Mouse (Mus musculus): ENCODE measurements around the gene Spindoc. TPM values are rescaled to one million over a fixed set of nuclear protein-coding genes. Genes with fewer than 3 reads are reported as not detected.

Spindoc gene
- total and polyA plus RNA-seq, 2 experiments from 2014 or later = 19.0 to 37.1 TPM

GRCm38 (mm10) chr19:7339026-7339425 lies 43.8 kb downstream of the Spindoc start:
- Histone ChIP-seq H3K27me3 (ENCODE audit: insufficient read depth, low read length) (no peaks in the 10 kb centered on the region), H3K9me3 (ENCODE audit: low read length) (no peaks in the 10 kb centered on the region), H3K4me1 (ENCODE audit: insufficient read depth, low read length) (peaks cover 26% of the 10 kb centered on the region), H3K27ac (no peak overlapping the region), H3K4me2 (ENCODE audit: low read depth, low read length) (peak overlapping the region; percentile 97), H3K9ac (replicated peaks; ENCODE audit: low read length) (peak overlapping the region; percentile 98; the same call in 1 of the 2 replicates), H3K36me3 (ENCODE audit: insufficient read depth, low read length) (no peaks in the 10 kb centered on the region), H3K4me3 (ENCODE audit: low read length) (peak overlapping the region; percentile 96; the same call in 1 of the 2 replicates)
- ATAC-seq = no peak
- WGBS = 47% methylated on average over 5 of the region's 5 CpGs
- TF ChIP-seq CTCF (IDR thresholded peaks at IDR 0.05; ENCODE audit: low read depth) = no peak
- peak; percentile 23 for DNase-seq (ENCODE audit: low spot score)

DNA sequence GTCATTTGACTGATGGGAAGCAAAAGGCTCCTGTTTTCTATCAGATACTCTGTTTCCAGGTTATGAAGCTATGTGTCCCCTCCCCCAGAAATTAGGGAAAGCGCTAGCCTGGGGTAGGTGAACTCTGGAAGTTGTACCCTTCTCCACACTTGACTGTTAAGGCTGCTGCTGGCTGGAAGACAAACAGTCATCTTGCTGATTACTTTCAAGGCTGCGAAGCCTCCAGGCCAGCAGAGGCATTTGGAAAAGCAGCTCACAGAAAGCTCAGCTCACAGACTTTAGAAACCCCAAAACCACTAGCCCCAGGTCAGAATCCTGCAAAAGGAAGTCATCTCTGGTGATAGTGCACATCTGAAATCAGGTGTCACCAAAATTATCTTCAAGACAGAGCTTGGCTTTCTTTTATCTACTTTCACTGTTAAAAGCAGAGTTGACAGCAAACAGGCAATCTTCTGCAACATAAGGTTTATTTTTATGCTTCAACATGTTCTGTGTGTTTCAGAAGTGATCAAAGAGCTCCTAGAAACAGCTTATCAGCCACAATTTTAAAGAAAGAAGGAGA lies 44.9 kb downstream of the Spindoc start:
- H3K4me2 ChIP-seq (ENCODE audit: low read depth, low read length) = no peak overlapping the region
- H3K4me1 ChIP-seq (ENCODE audit: insufficient read depth, low read length) = peaks cover 26% of the 10 kb centered on the region
- 0 out of 2 replicates have a peak overlapping the region, but pooled peaks have one; percentile 3 for H3K9ac ChIP-seq (replicated peaks; ENCODE audit: low read length)
- DNase-seq (ENCODE audit: low spot score) (no peak), ATAC-seq (no peak)
- 88% methylated on average over 2 of the region's 2 CpGs for WGBS
- H3K9me3 ChIP-seq (ENCODE audit: low read length) = no peaks in the 10 kb centered on the region
- no peak overlapping the region for H3K27ac ChIP-seq
- no peaks in the 10 kb centered on the region for H3K27me3 ChIP-seq (ENCODE audit: insufficient read depth, low read length)
- H3K36me3 ChIP-seq (ENCODE audit: insufficient read depth, low read length) = no peaks in the 10 kb centered on the region
- no peak overlapping the region for H3K4me3 ChIP-seq (ENCODE audit: low read length)
- no peak for TF ChIP-seq CTCF (IDR thresholded peaks at IDR 0.05; ENCODE audit: low read depth)

GRCm38 (mm10) chr19:7335656-7336055 lies 47.1 kb downstream of the Spindoc start:
- no peak overlapping the region for H3K27ac ChIP-seq
- H3K4me1 ChIP-seq (ENCODE audit: insufficient read depth, low read length) = peaks cover 26% of the 10 kb centered on the region
- no peaks in the 10 kb centered on the region for H3K27me3 ChIP-seq (ENCODE audit: insufficient read depth, low read length)
- WGBS = 77% methylated on average over 4 of the region's 4 CpGs
- no peaks in the 10 kb centered on the region for H3K36me3 ChIP-seq (ENCODE audit: insufficient read depth, low read length)
- H3K9ac ChIP-seq (replicated peaks; ENCODE audit: low read length) = no peak overlapping the region
- no peaks in the 10 kb centered on the region for H3K9me3 ChIP-seq (ENCODE audit: low read length)
- ATAC-seq (no peak), DNase-seq (ENCODE audit: low spot score) (no peak)
- no peak for TF ChIP-seq CTCF (IDR thresholded peaks at IDR 0.05; ENCODE audit: low read depth)
- H3K4me2 ChIP-seq (ENCODE audit: low read depth, low read length) = no peak overlapping the region
- H3K4me3 ChIP-seq (ENCODE audit: low read length) = no peak overlapping the region

DNA sequence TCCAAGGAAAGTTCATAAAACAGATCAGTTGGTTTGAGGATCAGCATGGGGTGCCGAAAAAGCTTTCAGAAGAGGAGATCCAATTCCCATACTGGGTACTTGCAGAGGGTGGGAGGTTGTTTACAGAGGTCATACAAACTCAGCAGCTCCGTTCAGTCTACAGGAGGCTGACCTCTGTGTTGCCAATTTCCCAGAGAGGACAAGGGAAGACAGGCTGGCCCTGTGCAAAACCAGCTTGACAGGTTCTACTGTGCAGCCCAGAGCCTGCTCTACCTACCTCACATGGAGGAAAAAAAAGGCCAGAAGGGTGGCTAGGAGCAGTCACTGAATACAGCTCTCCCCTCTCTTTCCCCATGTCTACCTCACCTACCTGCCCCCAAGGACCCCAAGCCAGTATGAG lies 48.7 kb downstream of the Spindoc start:
- no peak overlapping the region for H3K4me2 ChIP-seq (ENCODE audit: low read depth, low read length)
- H3K27ac ChIP-seq = no peak overlapping the region
- H3K9me3 ChIP-seq (ENCODE audit: low read length) = no peaks in the 10 kb centered on the region
- WGBS = 79% methylated on average over 2 of the region's 2 CpGs
- no peak overlapping the region for H3K9ac ChIP-seq (replicated peaks; ENCODE audit: low read length)
- no peaks in the 10 kb centered on the region for H3K36me3 ChIP-seq (ENCODE audit: insufficient read depth, low read length)
- H3K27me3 ChIP-seq (ENCODE audit: insufficient read depth, low read length) = no peaks in the 10 kb centered on the region
- no peak overlapping the region for H3K4me3 ChIP-seq (ENCODE audit: low read length)
- peaks cover 16% of the 10 kb centered on the region for H3K4me1 ChIP-seq (ENCODE audit: insufficient read depth, low read length)
- no peak for TF ChIP-seq CTCF (IDR thresholded peaks at IDR 0.05; ENCODE audit: low read depth)
- DNase-seq (ENCODE audit: low spot score) = no peak
- no peak for ATAC-seq

GRCm38 (mm10) chr19:7321391-7321790 lies 61.4 kb downstream of the Spindoc start:
- Histone ChIP-seq H3K9me3 (ENCODE audit: low read length) (no peaks in the 10 kb centered on the region), H3K36me3 (ENCODE audit: insufficient read depth, low read length) (no peaks in the 10 kb centered on the region), H3K4me1 (ENCODE audit: insufficient read depth, low read length) (no peaks in the 10 kb centered on the region), H3K9ac (replicated peaks; ENCODE audit: low read length) (no peak overlapping the region), H3K4me3 (ENCODE audit: low read length) (no peak overlapping the region), H3K27me3 (ENCODE audit: insufficient read depth, low read length) (no peaks in the 10 kb centered on the region), H3K4me2 (ENCODE audit: low read depth, low read length) (no peak overlapping the region), H3K27ac (no peak overlapping the region)
- DNase-seq (ENCODE audit: low spot score) (no peak), ATAC-seq (no peak)
- TF ChIP-seq CTCF (IDR thresholded peaks at IDR 0.05; ENCODE audit: low read depth) = no peak
- 73% methylated on average over 3 of the region's 3 CpGs for WGBS

DNA sequence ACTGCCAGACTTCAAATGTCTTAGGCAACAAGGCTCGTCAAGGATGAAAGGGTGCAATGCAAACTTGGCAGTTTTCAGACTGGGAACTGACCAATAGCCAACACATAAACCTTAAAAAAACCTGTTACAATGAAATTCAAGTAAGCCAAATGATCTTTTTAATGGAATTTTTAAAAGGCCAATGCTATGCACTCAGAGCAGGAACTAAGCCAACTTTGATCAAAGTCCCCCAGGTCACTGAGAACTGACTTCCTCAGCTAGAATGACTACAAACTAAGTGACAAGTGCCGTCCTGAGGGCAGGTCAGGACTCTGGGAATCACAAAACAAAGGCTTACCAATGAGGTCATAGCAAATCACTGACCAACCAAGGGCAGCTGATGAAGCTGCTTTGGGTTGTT lies 62.6 kb downstream of the Spindoc start:
- WGBS = 58% methylated on average over 2 of the region's 2 CpGs
- Histone ChIP-seq H3K4me1 (ENCODE audit: insufficient read depth, low read length) (0 out of 2 replicates have a peak, but pooled peaks cover 2% of the 10 kb centered on the region), H3K4me3 (ENCODE audit: low read length) (no peak overlapping the region), H3K9ac (replicated peaks; ENCODE audit: low read length) (no peak overlapping the region), H3K27me3 (ENCODE audit: insufficient read depth, low read length) (no peaks in the 10 kb centered on the region), H3K27ac (no peak overlapping the region), H3K4me2 (ENCODE audit: low read depth, low read length) (no peak overlapping the region), H3K36me3 (ENCODE audit: insufficient read depth, low read length) (no peaks in the 10 kb centered on the region), H3K9me3 (ENCODE audit: low read length) (no peaks in the 10 kb centered on the region)
- ATAC-seq (no peak), DNase-seq (ENCODE audit: low spot score) (no peak)
- no peak for TF ChIP-seq CTCF (IDR thresholded peaks at IDR 0.05; ENCODE audit: low read depth)

DNA sequence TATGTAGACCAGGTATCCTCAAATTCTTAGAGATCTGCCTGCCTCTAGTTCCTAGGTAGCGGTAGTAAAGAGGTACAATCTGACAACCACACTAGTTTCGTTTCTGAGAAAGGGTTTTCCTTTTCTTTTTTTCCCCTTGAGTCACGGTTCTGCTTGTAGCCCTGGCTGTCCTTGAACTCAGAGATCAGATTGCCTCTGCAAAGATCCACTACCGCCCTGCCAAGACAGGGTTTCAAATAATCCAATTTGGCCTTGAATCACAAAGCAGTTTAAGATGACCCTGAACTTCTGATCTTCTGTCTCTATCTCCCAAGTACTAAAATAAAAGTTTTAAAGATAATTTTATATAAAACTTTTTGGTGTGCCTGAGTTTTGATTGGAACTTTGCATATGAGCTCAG lies 65.1 kb downstream of the Spindoc start:
- 84% methylated on average over 4 of the region's 4 CpGs for WGBS
- Histone ChIP-seq H3K4me1 (ENCODE audit: insufficient read depth, low read length) (0 out of 2 replicates have a peak, but pooled peaks cover 2% of the 10 kb centered on the region), H3K9ac (replicated peaks; ENCODE audit: low read length) (no peak overlapping the region), H3K27me3 (ENCODE audit: insufficient read depth, low read length) (no peaks in the 10 kb centered on the region), H3K27ac (no peak overlapping the region), H3K4me3 (ENCODE audit: low read length) (no peak overlapping the region), H3K9me3 (ENCODE audit: low read length) (no peaks in the 10 kb centered on the region), H3K36me3 (ENCODE audit: insufficient read depth, low read length) (no peaks in the 10 kb centered on the region), H3K4me2 (ENCODE audit: low read depth, low read length) (no peak overlapping the region)
- no peak for DNase-seq (ENCODE audit: low spot score)
- no peak for ATAC-seq
- TF ChIP-seq CTCF (IDR thresholded peaks at IDR 0.05; ENCODE audit: low read depth) = no peak
